Mouse (Mus musculus): ENCODE data around the gene Fanci. TPM values are rescaled to one million over a fixed set of nuclear protein-coding genes. Genes with fewer than 3 reads are reported as not detected.

Gene Fanci
- polyA plus RNA-seq, 1 experiment from 2014 or later = 16.6 TPM

GRCm38 (mm10) chr7:79465461-79466044 lies 73.8 kb downstream of the Fanci start:
- H3K27ac ChIP-seq = peak overlapping the region; percentile 83
- WGBS = 1% methylated on average over 37 of the region's 47 CpGs
- peak overlapping the region; percentile 87 for H3K4me3 ChIP-seq (replicated peaks)
- H3K9me3 ChIP-seq = no peaks in the 10 kb centered on the region
- peak overlapping the region; percentile 85 for H3K9ac ChIP-seq (replicated peaks)
- peak overlapping the region; percentile 96 for H3K4me2 ChIP-seq
- H3K27me3 ChIP-seq = peaks cover 17% of the 10 kb centered on the region
- peak; percentile 33 for ATAC-seq (ENCODE audit: insufficient number of reproducible peaks, insufficient read depth, low FRiP score, low TSS enrichment, low read depth)
- H3K4me1 ChIP-seq (replicated peaks) = peaks cover 26% of the 10 kb centered on the region
- H3K36me3 ChIP-seq = peaks cover 35% of the 10 kb centered on the region

GRCm38 (mm10) chr7:79466053-79466901 lies 74.5 kb downstream of the Fanci start, which contains the start of gene Polg:
Gene Polg (minus strand): TSS chr7:79466362.
- H3K4me2 ChIP-seq = peak within 1 kb of the TSS; percentile 96
- H3K27ac ChIP-seq = peak within 1 kb of the TSS; percentile 83
- no peaks in the 10 kb centered on the region for H3K9me3 ChIP-seq
- ATAC-seq (ENCODE audit: insufficient number of reproducible peaks, insufficient read depth, low FRiP score, low TSS enrichment, low read depth) = peak; percentile 95
- H3K9ac ChIP-seq (replicated peaks) = peak within 1 kb of the TSS; percentile 85
- H3K4me3 ChIP-seq (replicated peaks) = peak within 1 kb of the TSS; percentile 87
- H3K4me1 ChIP-seq (replicated peaks) = peaks cover 26% of the 10 kb centered on the region
- under 1% methylated on average over 76 of the region's 76 CpGs for WGBS
- peaks cover 17% of the 10 kb centered on the region for H3K27me3 ChIP-seq
- H3K36me3 ChIP-seq = peaks cover 28% of the 10 kb centered on the region

- Histone ChIP-seq H3K27me3 (peaks cover 17% of the 10 kb centered on the region), H3K9ac (replicated peaks) (0 out of 2 replicates have a peak overlapping the region, but pooled peaks have one; percentile 44), H3K36me3 (peaks cover 15% of the 10 kb centered on the region), H3K4me3 (replicated peaks) (peak overlapping the region; percentile 87), H3K4me1 (replicated peaks) (peaks cover 26% of the 10 kb centered on the region), H3K9me3 (no peaks in the 10 kb centered on the region), H3K4me2 (peak overlapping the region; percentile 96), H3K27ac (no peak overlapping the region)
- no peak for ATAC-seq (ENCODE audit: insufficient number of reproducible peaks, insufficient read depth, low FRiP score, low TSS enrichment, low read depth)
- 20% methylated on average over 1 of the region's 6 CpGs for WGBS
These were observed 76.2 kb downstream of the Fanci start for GRCm38 (mm10) chr7:79467951-79468350.

GRCm38 (mm10) chr7:79468994-79469393 lies 77.3 kb downstream of the Fanci start:
- H3K4me2 ChIP-seq = no peak overlapping the region
- H3K9me3 ChIP-seq = no peaks in the 10 kb centered on the region
- H3K9ac ChIP-seq (replicated peaks) = no peak overlapping the region
- WGBS = 52% methylated on average over 8 of the region's 8 CpGs
- H3K4me1 ChIP-seq (replicated peaks) = peaks cover 25% of the 10 kb centered on the region
- ATAC-seq (ENCODE audit: insufficient number of reproducible peaks, insufficient read depth, low FRiP score, low TSS enrichment, low read depth) = no peak
- H3K4me3 ChIP-seq (replicated peaks) = no peak overlapping the region
- peaks cover 7% of the 10 kb centered on the region for H3K36me3 ChIP-seq
- H3K27ac ChIP-seq = no peak overlapping the region
- peaks cover 17% of the 10 kb centered on the region for H3K27me3 ChIP-seq

- Histone ChIP-seq H3K9ac (replicated peaks) (no peak overlapping the region), H3K4me1 (replicated peaks) (peaks cover 18% of the 10 kb centered on the region)
These were observed 78.0 kb downstream of the Fanci start for GRCm38 (mm10) chr7:79469766-79470165.

GRCm38 (mm10) chr7:79470718-79471117 lies 79.0 kb downstream of the Fanci start:
- H3K4me1 ChIP-seq (replicated peaks) = peaks cover 14% of the 10 kb centered on the region
- peaks cover 8% of the 10 kb centered on the region for H3K27me3 ChIP-seq
- no peaks in the 10 kb centered on the region for H3K9me3 ChIP-seq
- ATAC-seq (ENCODE audit: insufficient number of reproducible peaks, insufficient read depth, low FRiP score, low TSS enrichment, low read depth) = no peak
- no peak overlapping the region for H3K27ac ChIP-seq
- H3K36me3 ChIP-seq = no peaks in the 10 kb centered on the region
- H3K9ac ChIP-seq (replicated peaks) = no peak overlapping the region
- no peak overlapping the region for H3K4me2 ChIP-seq
- H3K4me3 ChIP-seq (replicated peaks) = no peak overlapping the region
- 53% methylated on average over 3 of the region's 3 CpGs for WGBS

More at GRCm38 (mm10) chr7:79469766-79470165, 78.0 kb downstream of the Fanci start:
- 72% methylated on average over 5 of the region's 5 CpGs for WGBS
- H3K4me2 ChIP-seq = no peak overlapping the region
- no peak for ATAC-seq (ENCODE audit: insufficient number of reproducible peaks, insufficient read depth, low FRiP score, low TSS enrichment, low read depth)
- H3K9me3 ChIP-seq = no peaks in the 10 kb centered on the region
- peaks cover 11% of the 10 kb centered on the region for H3K27me3 ChIP-seq
- H3K36me3 ChIP-seq = no peaks in the 10 kb centered on the region
- no peak overlapping the region for H3K27ac ChIP-seq
- no peak overlapping the region for H3K4me3 ChIP-seq (replicated peaks)

- no peak for ATAC-seq (ENCODE audit: insufficient number of reproducible peaks, insufficient read depth, low FRiP score, low TSS enrichment, low read depth)
- no peak overlapping the region for H3K4me2 ChIP-seq
- no peak overlapping the region for H3K9ac ChIP-seq (replicated peaks)
- H3K27ac ChIP-seq = no peak overlapping the region
- no peaks in the 10 kb centered on the region for H3K36me3 ChIP-seq
- H3K27me3 ChIP-seq = peaks cover 8% of the 10 kb centered on the region
- no peaks in the 10 kb centered on the region for H3K9me3 ChIP-seq
- peaks cover 14% of the 10 kb centered on the region for H3K4me1 ChIP-seq (replicated peaks)
- 68% methylated on average over 7 of the region's 7 CpGs for WGBS
- H3K4me3 ChIP-seq (replicated peaks) = no peak overlapping the region
These were observed 79.7 kb downstream of the Fanci start for GRCm38 (mm10) chr7:79471436-79471835.

GRCm38 (mm10) chr7:79472792-79473191 lies 81.1 kb downstream of the Fanci start:
- 60% methylated on average over 2 of the region's 2 CpGs for WGBS
- no peaks in the 10 kb centered on the region for H3K36me3 ChIP-seq
- ATAC-seq (ENCODE audit: insufficient number of reproducible peaks, insufficient read depth, low FRiP score, low TSS enrichment, low read depth) = no peak
- peaks cover 10% of the 10 kb centered on the region for H3K4me1 ChIP-seq (replicated peaks)
- no peak overlapping the region for H3K4me3 ChIP-seq (replicated peaks)
- H3K4me2 ChIP-seq = no peak overlapping the region
- no peak overlapping the region for H3K27ac ChIP-seq
- H3K9ac ChIP-seq (replicated peaks) = no peak overlapping the region
- H3K9me3 ChIP-seq = no peaks in the 10 kb centered on the region
- H3K27me3 ChIP-seq = peaks cover 12% of the 10 kb centered on the region

- Histone ChIP-seq H3K4me1 (replicated peaks) (0 out of 2 replicates have a peak, but pooled peaks cover 2% of the 10 kb centered on the region), H3K27ac (no peak overlapping the region), H3K4me2 (no peak overlapping the region), H3K27me3 (peaks cover 9% of the 10 kb centered on the region), H3K9me3 (no peaks in the 10 kb centered on the region), H3K4me3 (replicated peaks) (no peak overlapping the region), H3K36me3 (no peaks in the 10 kb centered on the region), H3K9ac (replicated peaks) (no peak overlapping the region)
- WGBS = 87% methylated on average over 9 of the region's 9 CpGs
- ATAC-seq (ENCODE audit: insufficient number of reproducible peaks, insufficient read depth, low FRiP score, low TSS enrichment, low read depth) = no peak
These were observed 81.9 kb downstream of the Fanci start for GRCm38 (mm10) chr7:79473496-79474194.

- no peak overlapping the region for H3K4me2 ChIP-seq
- 73% methylated on average over 5 of the region's 5 CpGs for WGBS
- H3K9me3 ChIP-seq = no peaks in the 10 kb centered on the region
- H3K4me1 ChIP-seq (replicated peaks) = no peaks in the 10 kb centered on the region
- ATAC-seq (ENCODE audit: insufficient number of reproducible peaks, insufficient read depth, low FRiP score, low TSS enrichment, low read depth) = no peak
- H3K4me3 ChIP-seq (replicated peaks) = no peak overlapping the region
- H3K36me3 ChIP-seq = no peaks in the 10 kb centered on the region
- 0 out of 2 replicates have a peak, but pooled peaks cover 4% of the 10 kb centered on the region for H3K27me3 ChIP-seq
- H3K9ac ChIP-seq (replicated peaks) = no peak overlapping the region
- no peak overlapping the region for H3K27ac ChIP-seq
These were observed 83.2 kb downstream of the Fanci start for GRCm38 (mm10) chr7:79474831-79475399.

- Histone ChIP-seq H3K36me3 (no peaks in the 10 kb centered on the region), H3K9me3 (no peaks in the 10 kb centered on the region), H3K4me3 (replicated peaks) (no peak overlapping the region), H3K4me2 (no peak overlapping the region), H3K4me1 (replicated peaks) (no peaks in the 10 kb centered on the region), H3K27me3 (peaks cover 23% of the 10 kb centered on the region; the same call in 1 of the 2 replicates), H3K27ac (no peak overlapping the region), H3K9ac (replicated peaks) (no peak overlapping the region)
- no peak for ATAC-seq (ENCODE audit: insufficient number of reproducible peaks, insufficient read depth, low FRiP score, low TSS enrichment, low read depth)
- 67% methylated on average over 10 of the region's 10 CpGs for WGBS
These were observed 94.8 kb downstream of the Fanci start for GRCm38 (mm10) chr7:79486528-79486927.
